Mouse (Mus musculus): ENCODE results near the gene Hoxd4.

DNA sequence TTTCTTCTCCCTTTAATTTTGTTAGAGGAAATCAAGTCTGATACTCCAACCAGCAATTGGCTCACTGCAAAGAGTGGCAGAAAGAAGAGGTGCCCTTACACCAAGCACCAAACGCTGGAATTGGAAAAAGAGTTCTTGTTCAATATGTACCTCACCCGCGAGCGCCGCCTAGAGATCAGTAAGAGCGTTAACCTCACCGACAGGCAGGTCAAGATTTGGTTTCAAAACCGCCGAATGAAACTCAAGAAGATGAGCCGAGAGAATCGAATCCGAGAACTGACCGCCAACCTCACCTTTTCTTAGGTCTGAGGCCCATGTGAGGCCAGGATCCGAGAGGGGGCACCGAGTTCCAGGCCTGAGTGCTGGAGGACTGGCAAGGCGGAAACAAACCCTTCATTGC is 17.7 kb upstream of the Hoxd4 start:
- TF ChIP-seq CTCF (IDR thresholded peaks at IDR 0.05; ENCODE audit: insufficient read depth, low read depth, low read length) (no peak), POLR2A (IDR thresholded peaks at IDR 0.05; ENCODE audit: insufficient read depth, low read depth, low read length) (no peak)

Data from olfactory bulb, adult 2 months (tissue).